Mouse (Mus musculus): ENCODE measurements around the gene Ccl22. TPM values are rescaled to one million over a fixed set of nuclear protein-coding genes. Genes with fewer than 3 reads are reported as not detected.

The Ccl22 gene
- not detected in 2 replicates for polyA plus RNA-seq (2016; fragmentation: Nextera tagmentation; extraction: Ambion mirVana)

DNA sequence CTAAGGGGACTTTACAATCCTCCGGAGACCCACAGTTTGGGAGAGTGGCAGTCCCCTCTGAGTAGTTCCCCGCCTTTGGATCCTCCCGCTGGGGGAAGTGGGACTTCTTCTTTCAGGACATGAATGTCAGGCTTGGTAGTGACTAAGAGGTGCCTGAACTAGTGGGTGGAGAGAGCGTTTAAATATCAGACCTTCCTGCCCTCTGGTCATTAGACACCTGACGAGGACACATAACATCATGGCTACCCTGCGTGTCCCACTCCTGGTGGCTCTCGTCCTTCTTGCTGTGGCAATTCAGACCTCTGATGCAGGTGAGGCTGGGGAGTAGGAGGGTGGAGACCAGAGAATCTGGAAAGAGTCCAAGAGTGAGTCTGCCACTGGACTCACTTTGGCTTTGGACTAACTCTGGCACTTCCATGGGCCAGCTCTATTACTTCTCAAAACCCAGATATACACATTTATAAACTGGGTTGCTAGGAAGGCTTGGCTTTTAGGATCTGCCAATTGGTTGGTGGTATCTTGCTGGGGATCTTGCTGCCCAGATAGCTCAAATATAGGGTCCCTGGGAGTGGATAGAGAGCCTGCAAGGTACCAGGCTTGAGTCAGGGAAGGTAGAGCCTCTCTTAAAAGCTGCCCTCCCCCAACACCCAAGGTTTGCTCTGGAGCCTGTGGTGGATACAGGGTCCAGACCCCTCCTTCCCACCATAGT is at the start of gene Ccl22:
Gene Ccl22, plus strand, starts transcription at position 115 of the 709 bp plus-strand sequence.
- no peak for DNase-seq (ENCODE audit: low spot score)
- 86% methylated on average over 7 of the region's 7 CpGs for whole genome bisulfite sequencing
- H3K36me3 ChIP-seq, result no peaks in the 10 kb centered on the region
- H3K27me3 ChIP-seq (ENCODE audit: insufficient read depth, poor library complexity, severe bottlenecking), result peaks cover 21% of the 10 kb centered on the region; the same call in 1 of the 2 replicates
- H3K27ac ChIP-seq, result no peak within 1 kb of the TSS
- H3K4me1 ChIP-seq, result no peaks in the 10 kb centered on the region
- no peak within 1 kb of the TSS for H3K4me3 ChIP-seq
- H3K9me3 ChIP-seq, result no peaks in the 10 kb centered on the region

- Histone ChIP-seq H3K27me3 (ENCODE audit: insufficient read depth, poor library complexity, severe bottlenecking) (peaks cover 74% of the 10 kb centered on the region), H3K27ac (no peak within 1 kb of the TSS), H3K4me3 (peak within 1 kb of the TSS; percentile 57), H3K9me3 (no peaks in the 10 kb centered on the region), H3K4me1 (peaks cover 10% of the 10 kb centered on the region), H3K36me3 (no peaks in the 10 kb centered on the region)
- under 1% methylated on average over 41 of the region's 41 CpGs for WGBS
- DNase-seq (ENCODE audit: low spot score), result no peak
These were observed 49.4 kb upstream of the Ccl22 start, which contains the start of gene Pllp for GRCm38 (mm10) chr8:94695994-94696384. Gene Pllp (minus strand): TSS chr8:94696278.

GRCm38 (mm10) chr8:94696566-94696965 is 48.8 kb upstream of the Ccl22 start:
- no peak overlapping the region for H3K27ac ChIP-seq
- H3K9me3 ChIP-seq, result no peaks in the 10 kb centered on the region
- no peaks in the 10 kb centered on the region for H3K36me3 ChIP-seq
- DNase-seq (ENCODE audit: low spot score), result no peak
- H3K27me3 ChIP-seq (ENCODE audit: insufficient read depth, poor library complexity, severe bottlenecking), result peaks cover 74% of the 10 kb centered on the region
- H3K4me3 ChIP-seq, result peak overlapping the region; percentile 57; the same call in 1 of the 2 replicates
- peaks cover 10% of the 10 kb centered on the region for H3K4me1 ChIP-seq
- 57% methylated on average over 3 of the region's 3 CpGs for WGBS

DNA sequence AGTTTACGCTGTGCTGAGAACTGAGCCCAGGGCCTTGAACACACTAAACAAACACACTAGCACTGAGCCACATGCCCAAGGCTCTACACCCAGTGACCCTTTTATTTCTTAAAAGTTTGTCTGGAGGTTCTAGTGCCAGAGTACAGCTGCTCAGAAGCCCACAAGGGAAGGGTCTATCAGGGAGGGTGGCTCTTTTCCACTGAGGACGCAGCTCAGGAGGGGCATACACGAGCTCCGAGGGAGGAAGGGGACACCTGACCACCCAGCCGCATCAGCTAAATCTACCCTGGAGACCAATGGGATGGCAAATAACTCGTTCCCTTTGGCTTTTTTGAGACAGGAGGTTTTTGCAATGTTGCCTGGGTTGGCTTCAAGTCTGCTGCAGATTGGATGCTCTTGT is 47.4 kb upstream of the Ccl22 start:
- no peaks in the 10 kb centered on the region for H3K36me3 ChIP-seq
- WGBS, result 80% methylated on average over 6 of the region's 6 CpGs
- H3K9me3 ChIP-seq, result no peaks in the 10 kb centered on the region
- H3K4me1 ChIP-seq, result peaks cover 13% of the 10 kb centered on the region
- peaks cover 61% of the 10 kb centered on the region for H3K27me3 ChIP-seq (ENCODE audit: insufficient read depth, poor library complexity, severe bottlenecking)
- DNase-seq (ENCODE audit: low spot score), result no peak
- no peak overlapping the region for H3K27ac ChIP-seq
- H3K4me3 ChIP-seq, result no peak overlapping the region

GRCm38 (mm10) chr8:94699366-94699765 is 46.0 kb upstream of the Ccl22 start:
- Histone ChIP-seq H3K4me1 (peaks cover 13% of the 10 kb centered on the region), H3K4me3 (no peak overlapping the region), H3K27ac (no peak overlapping the region), H3K36me3 (no peaks in the 10 kb centered on the region), H3K9me3 (no peaks in the 10 kb centered on the region), H3K27me3 (ENCODE audit: insufficient read depth, poor library complexity, severe bottlenecking) (peaks cover 47% of the 10 kb centered on the region)
- 75% methylated on average over 16 of the region's 16 CpGs for WGBS
- no peak for DNase-seq (ENCODE audit: low spot score)

DNA sequence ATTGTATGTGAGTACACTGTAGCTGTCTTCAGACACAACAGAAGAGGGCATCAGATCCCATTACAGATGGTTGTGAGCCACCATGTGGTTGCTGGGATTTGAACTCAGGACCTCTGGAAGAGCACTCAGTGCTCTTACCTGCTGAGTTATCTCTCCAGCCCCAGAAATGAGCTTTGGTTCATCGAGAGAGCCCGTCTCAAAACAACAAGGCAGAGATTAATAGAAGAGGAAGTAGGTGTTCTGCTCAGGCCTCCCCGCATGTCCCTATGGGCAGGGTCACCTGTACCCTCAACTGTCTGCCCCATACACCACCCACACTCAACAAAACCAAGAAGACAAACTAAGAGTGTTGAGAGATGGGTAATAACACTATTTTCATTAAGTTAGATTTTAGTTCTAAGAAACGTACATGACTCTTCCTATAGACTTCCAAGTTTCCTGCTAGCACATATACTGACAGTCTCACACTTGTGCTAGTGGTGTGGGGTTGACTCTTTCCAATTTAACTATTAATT is 44.9 kb upstream of the Ccl22 start:
- no peaks in the 10 kb centered on the region for H3K9me3 ChIP-seq
- WGBS, result 82% methylated on average over 4 of the region's 4 CpGs
- H3K4me3 ChIP-seq, result no peak overlapping the region

DNA sequence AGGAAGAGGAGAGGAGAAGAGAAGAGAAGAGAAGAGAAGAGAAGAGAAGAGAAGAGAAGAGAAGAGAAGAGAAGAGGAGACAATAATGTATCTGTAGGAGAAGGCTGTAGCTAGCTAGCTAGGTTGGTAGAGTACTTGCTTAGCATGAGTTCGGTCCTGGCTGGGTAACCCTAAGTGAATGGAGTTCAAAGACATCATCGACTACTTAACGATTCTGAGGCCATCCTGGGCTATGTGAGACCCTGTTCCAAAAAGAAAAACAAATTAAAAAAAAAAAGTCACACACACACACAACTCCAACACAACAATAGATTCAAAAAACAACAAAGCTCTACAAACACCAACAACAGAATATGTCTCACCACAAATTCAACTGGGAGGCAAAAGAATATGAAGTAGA is 43.2 kb upstream of the Ccl22 start:
- 68% methylated on average over 3 of the region's 3 CpGs for WGBS
- peak overlapping the region; percentile 65 for H3K4me3 ChIP-seq
- no peaks in the 10 kb centered on the region for H3K9me3 ChIP-seq
- peaks cover 20% of the 10 kb centered on the region for H3K4me1 ChIP-seq
- H3K27me3 ChIP-seq (ENCODE audit: insufficient read depth, poor library complexity, severe bottlenecking), result peaks cover 19% of the 10 kb centered on the region
- no peaks in the 10 kb centered on the region for H3K36me3 ChIP-seq
- H3K27ac ChIP-seq, result no peak overlapping the region
- DNase-seq (ENCODE audit: low spot score), result no peak

More for the DNA sequence above, 44.9 kb upstream of the Ccl22 start:
- H3K27me3 ChIP-seq (ENCODE audit: insufficient read depth, poor library complexity, severe bottlenecking), result peaks cover 36% of the 10 kb centered on the region
- H3K27ac ChIP-seq, result no peak overlapping the region
- peaks cover 11% of the 10 kb centered on the region for H3K4me1 ChIP-seq
- H3K36me3 ChIP-seq, result no peaks in the 10 kb centered on the region
- DNase-seq (ENCODE audit: low spot score), result no peak

GRCm38 (mm10) chr8:94702844-94703813 is 42.3 kb upstream of the Ccl22 start:
- whole genome bisulfite sequencing, result 1% methylated on average over 35 of the region's 35 CpGs
- H3K36me3 ChIP-seq, result no peaks in the 10 kb centered on the region
- peak overlapping the region; percentile 8; the same call in 1 of the 2 replicates for H3K27ac ChIP-seq
- DNase-seq (ENCODE audit: low spot score), result peak; percentile 94
- H3K4me1 ChIP-seq, result peaks cover 23% of the 10 kb centered on the region
- peaks cover 10% of the 10 kb centered on the region for H3K27me3 ChIP-seq (ENCODE audit: insufficient read depth, poor library complexity, severe bottlenecking)
- H3K9me3 ChIP-seq, result no peaks in the 10 kb centered on the region
- H3K4me3 ChIP-seq, result peak overlapping the region; percentile 65

- H3K9me3 ChIP-seq, result no peaks in the 10 kb centered on the region
- H3K4me3 ChIP-seq, result peak overlapping the region; percentile 65
- H3K27me3 ChIP-seq (ENCODE audit: insufficient read depth, poor library complexity, severe bottlenecking), result 0 out of 2 replicates have a peak, but pooled peaks cover 3% of the 10 kb centered on the region
- WGBS, result under 1% methylated on average over 35 of the region's 35 CpGs
- H3K27ac ChIP-seq, result peak overlapping the region; percentile 13; the same call in 1 of the 2 replicates
- H3K4me1 ChIP-seq, result peaks cover 23% of the 10 kb centered on the region
- no peaks in the 10 kb centered on the region for H3K36me3 ChIP-seq
- peak; percentile 98 for DNase-seq (ENCODE audit: low spot score)
These were observed 41.3 kb upstream of the Ccl22 start for GRCm38 (mm10) chr8:94703972-94704668.

GRCm38 (mm10) chr8:94704669-94704984 is 40.8 kb upstream of the Ccl22 start:
- H3K27ac ChIP-seq, result peak overlapping the region; percentile 13; the same call in 1 of the 2 replicates
- H3K9me3 ChIP-seq, result no peaks in the 10 kb centered on the region
- no peaks in the 10 kb centered on the region for H3K27me3 ChIP-seq (ENCODE audit: insufficient read depth, poor library complexity, severe bottlenecking)
- 23% methylated on average over 9 of the region's 9 CpGs for WGBS
- H3K4me3 ChIP-seq, result peak overlapping the region; percentile 65
- H3K4me1 ChIP-seq, result peaks cover 23% of the 10 kb centered on the region
- H3K36me3 ChIP-seq, result no peaks in the 10 kb centered on the region
- no peak for DNase-seq (ENCODE audit: low spot score)

- Histone ChIP-seq H3K4me3 (no peak overlapping the region), H3K27me3 (ENCODE audit: insufficient read depth, poor library complexity, severe bottlenecking) (no peaks in the 10 kb centered on the region), H3K9me3 (no peaks in the 10 kb centered on the region), H3K36me3 (no peaks in the 10 kb centered on the region), H3K27ac (peak overlapping the region; percentile 42; the same call in 1 of the 2 replicates), H3K4me1 (peaks cover 28% of the 10 kb centered on the region)
- DNase-seq (ENCODE audit: low spot score), result peak; percentile 71
- WGBS, result 68% methylated on average over 10 of the region's 10 CpGs
These were observed 39.7 kb upstream of the Ccl22 start for GRCm38 (mm10) chr8:94705581-94706245.
